Mouse (Mus musculus): Measurements from ENCODE around the gene Rnf128.
"Not testable (repeated sequence)": the region's sequence is repeated elsewhere in the genome, so short reads cannot be mapped to it uniquely, and the experiment has no call there.

The Rnf128 gene

GRCm38 (mm10) chrX:139562925-139563461, at the start of gene Rnf128:
Rnf128 (plus strand) TSS chrX:139563316.
- no peak for DNase-seq (ENCODE audit: low spot score in 2 of 2)

DNA sequence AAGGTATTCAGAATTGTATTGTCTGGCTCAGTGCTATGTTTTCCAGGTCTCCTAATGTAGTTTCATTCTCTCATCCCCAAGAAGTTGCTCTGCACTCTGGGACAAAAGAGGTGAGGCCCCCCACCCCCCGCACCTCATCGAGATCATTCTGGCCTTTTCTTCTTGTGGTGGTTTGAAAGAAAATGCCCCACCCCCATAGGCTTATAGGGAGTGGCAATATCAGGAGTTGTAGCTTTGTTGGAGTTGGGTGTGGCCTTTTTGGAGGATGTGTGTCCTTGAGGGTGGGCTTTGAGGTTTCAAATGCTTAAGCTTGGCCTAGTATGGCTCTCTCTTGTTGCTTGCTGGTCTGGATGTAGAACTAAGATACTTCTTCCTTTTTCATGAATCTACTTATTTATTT, 47.0 kb upstream of the Rnf128 start:
- DNase-seq (ENCODE audit: low spot score in 2 of 2), result no peak

DNA sequence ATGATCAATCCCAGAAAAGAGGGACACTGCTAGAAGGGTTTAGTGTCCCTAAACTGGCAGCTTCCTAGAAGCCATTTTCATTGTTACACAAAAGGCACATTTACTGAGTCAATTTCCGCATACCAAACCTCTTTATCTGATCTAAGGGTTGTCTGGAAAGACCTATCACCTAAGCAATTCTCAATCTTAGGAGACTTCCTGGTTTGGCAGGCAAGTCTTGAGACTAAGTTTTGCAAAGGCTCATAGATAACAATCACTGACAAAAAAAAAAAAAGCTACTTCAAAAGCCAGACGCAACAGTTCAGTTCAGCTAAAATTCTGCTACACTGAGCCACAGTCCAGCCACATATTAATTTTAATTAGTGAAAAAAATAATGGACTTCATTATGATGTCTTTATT, 43.9 kb upstream of the Rnf128 start:
- no peak for DNase-seq (ENCODE audit: low spot score in 2 of 2)

DNA sequence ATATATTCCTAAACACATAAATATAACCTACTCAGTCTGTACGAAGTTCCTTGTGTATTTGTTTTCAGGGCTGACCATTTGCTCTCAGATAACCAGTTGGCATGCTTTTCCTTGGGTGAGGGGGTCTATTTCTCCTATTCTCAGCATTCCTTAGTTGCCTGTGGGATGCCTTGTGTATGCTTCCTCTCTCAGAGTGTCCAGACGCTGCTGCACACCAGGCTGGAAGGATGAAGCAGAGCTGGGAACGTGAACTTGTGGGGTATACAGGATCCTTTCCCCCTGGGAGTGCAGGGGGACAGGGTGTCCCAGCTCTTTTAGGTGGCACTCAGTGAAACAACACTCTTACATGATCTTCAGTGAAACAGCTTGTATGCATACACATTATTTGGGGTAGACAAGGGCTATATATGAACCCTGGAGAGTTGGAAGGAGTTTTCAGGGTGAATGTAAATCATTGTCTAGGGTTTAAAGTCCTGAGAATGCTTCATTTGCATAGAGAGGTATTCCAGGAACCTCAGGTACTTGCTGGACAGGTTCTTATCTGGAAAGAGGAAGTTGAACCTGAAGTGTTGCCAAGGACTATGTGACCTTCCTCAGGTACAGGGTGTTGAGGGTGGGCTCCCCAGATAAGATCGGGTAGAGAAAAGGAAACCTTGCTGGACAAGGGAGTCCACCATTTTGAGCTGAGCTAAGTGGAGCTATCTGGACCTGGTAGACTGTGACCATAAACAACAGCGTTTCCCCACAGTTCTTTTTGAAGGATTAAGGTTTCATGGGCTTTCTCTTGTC, 38.6 kb upstream of the Rnf128 start:
- no peak for DNase-seq (ENCODE audit: low spot score in 2 of 2)

DNA sequence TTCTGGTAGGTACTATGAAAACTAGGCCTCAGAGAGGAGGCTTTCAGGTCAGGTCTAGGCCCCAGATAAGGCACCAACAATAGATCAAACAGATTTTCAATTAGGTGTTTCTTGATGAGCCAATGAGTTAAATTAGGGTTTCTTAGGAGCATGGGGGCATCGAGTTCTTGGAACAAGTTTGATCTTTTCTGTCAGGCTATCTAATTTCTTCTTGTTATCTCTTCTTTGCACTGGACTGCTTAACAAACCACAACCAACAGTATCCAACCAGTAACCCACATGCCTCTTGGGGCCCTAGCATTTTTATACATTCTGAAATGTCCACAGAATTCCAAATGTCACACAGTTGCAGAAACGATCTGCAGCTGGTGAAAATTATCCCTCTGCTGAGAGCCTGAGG, 37.4 kb upstream of the Rnf128 start:
- no peak for DNase-seq (ENCODE audit: low spot score in 2 of 2)

DNA sequence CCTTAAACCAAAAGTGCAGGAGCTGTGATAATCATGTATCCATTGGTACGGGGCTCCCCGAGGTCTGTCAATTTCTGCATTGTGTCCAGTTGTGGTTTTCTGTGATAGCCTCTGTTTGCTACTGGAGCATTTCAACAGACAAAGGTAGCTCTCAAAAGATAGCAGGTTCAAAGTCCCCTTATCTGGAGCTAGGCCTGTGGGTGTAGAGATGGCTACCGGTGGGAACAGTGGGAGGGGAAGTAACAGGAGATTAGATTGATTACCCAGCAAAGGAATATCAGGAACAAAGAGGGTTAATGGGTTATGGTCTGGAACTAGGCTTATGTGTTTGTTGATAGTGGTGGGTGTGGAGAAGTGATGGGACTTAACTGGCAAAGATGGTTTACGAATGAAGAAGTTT, 36.1 kb upstream of the Rnf128 start:
- DNase-seq (ENCODE audit: low spot score in 2 of 2), result no peak

GRCm38 (mm10) chrX:139529678-139530077, 33.4 kb upstream of the Rnf128 start:
- no peak for DNase-seq (ENCODE audit: low spot score in 2 of 2)

DNA sequence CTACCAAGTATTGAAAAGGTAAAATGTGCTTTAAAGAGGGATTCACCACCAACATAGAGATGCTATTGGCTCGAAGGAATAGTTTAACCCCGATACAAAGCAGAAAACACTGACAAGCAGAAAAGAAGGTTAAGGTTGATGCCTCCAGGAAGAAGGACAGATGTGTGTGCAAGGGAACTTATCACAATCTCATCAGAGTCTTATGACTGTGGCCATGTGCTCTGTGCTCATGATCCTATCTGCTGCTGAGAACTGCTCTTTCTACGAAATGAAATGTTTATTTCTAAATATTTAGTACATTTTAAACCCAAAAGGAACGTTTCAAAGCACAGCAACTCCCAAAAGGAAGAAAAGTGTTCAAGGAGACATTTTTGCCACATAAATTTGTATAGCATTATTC, 30.8 kb upstream of the Rnf128 start:
- no peak for DNase-seq (ENCODE audit: low spot score in 2 of 2)

GRCm38 (mm10) chrX:139537641-139538397, 25.3 kb upstream of the Rnf128 start:
- DNase-seq (ENCODE audit: low spot score in 2 of 2), result no peak

- no peak for DNase-seq (ENCODE audit: low spot score in 2 of 2)
These were observed 19.4 kb upstream of the Rnf128 start for GRCm38 (mm10) chrX:139543726-139544125.

- DNase-seq (ENCODE audit: low spot score in 2 of 2), result no peak
These were observed 12.7 kb upstream of the Rnf128 start for GRCm38 (mm10) chrX:139550456-139550855.

DNA sequence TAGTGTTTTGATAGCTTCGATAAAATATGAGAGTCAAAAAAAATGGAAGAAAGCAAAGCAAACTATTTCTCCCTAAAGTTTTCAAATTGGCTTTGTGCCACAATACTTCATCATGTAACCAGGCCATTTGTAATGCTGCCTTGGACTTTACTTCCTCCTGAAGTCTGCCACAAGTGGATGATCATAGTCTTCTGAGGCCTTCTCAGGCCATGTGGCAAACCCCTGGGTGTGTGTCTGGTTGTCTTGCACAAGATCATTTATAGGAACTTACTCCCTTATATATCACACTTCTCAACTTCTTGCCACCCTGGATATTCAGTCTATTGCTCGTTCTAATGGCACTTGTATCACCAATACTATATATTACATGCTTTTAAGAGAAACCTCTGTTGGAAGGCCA, 11.0 kb upstream of the Rnf128 start:
- DNase-seq (ENCODE audit: low spot score in 2 of 2), result no peak

GRCm38 (mm10) chrX:139562255-139562924, 726 bp upstream of the Rnf128 start:
- DNase-seq (ENCODE audit: low spot score in 2 of 2), result no peak

DNA sequence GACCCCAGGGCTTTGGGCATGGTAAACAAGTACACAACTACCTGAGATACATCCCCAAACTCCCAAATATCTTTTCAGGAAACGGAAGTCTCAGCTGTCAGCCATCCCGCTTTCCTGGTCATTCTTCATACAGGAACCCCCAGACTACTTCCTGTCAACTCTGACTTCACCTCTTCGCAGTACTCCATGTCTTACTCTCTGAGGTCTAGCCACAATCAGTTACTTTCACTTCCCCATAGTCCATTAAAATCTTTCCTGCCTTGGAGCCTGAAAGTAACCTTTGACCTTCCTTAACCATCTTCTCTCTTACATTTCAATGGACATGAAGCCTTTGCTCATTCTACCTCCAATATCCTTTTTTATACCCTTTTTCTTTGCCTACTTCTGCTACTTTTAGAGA, 6.9 kb downstream of the Rnf128 start:
- DNase-seq (ENCODE audit: low spot score in 2 of 2), result no peak

GRCm38 (mm10) chrX:139578649-139579278, 15.6 kb downstream of the Rnf128 start:
- no peak for DNase-seq (ENCODE audit: low spot score in 2 of 2)

DNA sequence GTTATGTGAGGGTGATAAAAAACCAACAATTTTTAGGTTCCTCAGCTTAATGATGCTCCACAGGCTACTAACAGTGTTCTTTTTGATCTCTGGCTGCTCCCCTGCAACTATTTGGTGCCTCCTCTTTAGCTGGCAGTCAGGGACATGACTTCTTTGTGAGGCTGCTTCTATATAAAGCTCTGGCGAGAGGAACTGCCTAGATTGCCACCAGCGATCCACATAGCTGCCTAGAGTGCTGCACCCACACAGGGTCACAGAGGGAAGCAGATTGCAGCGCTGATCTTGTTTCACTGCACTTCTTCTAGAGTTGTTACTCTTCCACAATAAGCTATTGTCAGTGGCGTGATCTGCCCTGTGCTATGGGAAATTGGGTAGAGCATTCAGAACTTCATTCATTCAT, 20.5 kb downstream of the Rnf128 start:
- DNase-seq (ENCODE audit: low spot score in 2 of 2), result no peak

DNA sequence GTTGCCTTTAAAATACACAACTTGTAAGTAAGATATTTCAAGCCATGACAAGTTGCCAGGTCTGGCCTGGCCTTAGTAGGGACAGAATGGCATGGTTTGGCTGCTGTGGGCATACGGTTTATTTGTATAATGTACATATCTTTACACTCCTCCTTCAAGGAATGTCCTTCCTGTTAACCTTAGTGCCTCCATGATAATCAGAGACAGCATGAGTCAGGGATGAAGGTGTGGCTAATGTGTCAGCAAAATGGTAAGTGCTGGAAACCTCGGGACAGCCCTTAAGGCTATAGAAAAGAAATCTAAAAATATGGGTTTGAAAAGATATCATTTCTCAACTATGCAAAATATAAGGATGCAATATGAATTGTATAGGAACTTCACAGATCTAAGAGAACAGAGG, 23.6 kb downstream of the Rnf128 start:
- not testable (repeated sequence) for DNase-seq (ENCODE audit: low spot score in 2 of 2)

DNA sequence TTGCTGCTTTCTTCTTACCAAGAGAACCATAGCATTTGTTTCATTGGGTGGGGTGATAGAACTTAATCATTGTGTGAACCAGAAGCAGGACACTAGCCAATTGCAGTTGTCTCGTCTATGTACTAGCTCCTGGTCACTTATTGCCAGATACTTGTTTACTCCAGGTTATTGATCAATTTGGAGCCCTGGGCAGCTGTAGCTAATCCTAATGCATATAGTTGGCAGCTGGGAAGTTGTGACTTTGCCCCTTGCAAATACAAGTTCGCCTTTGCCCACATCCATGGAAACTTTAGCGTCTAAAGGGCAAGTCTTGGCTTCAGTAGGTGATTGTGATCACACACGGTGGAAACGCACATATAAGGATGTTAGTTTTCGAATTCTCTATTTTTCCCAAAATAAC, 33.3 kb downstream of the Rnf128 start:
- no peak for DNase-seq (ENCODE audit: low spot score in 2 of 2)

DNA sequence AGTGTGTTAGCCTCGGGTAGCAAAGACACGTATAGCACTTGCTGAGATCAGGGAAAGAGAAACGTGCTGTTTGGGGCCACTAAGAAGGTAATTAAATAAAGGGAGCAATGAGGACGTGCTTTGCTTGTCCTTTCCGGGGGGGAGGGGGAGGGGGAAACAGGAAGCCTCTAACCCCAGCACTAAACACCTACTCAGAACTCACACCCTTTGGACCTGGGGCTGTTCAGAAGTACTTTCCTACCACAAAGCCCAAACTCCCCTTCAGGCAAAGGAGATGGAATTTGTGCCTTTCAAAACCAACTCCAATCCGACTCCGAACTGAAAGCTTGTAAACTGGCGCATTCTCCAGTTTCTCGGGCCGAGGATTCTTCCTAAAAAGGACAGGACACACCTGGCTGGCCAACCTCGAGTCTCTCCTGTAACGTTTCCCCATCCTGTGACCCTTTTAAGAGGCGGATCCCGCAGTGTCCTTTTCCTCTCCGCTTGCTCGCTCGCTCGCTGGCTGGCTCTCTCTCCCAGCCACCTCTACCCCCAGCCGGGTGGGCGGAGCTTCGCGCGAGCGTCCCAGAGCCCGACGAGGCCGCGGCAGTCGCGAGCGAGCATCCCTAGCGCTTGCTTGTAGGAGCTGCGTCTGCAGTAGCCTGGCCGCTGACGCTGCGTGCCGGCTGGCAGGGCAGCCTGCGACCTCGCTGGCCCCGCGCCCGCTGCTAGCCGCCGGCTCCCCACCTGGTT, 47.1 kb downstream of the Rnf128 start:
- DNase-seq (ENCODE audit: low spot score in 2 of 2), result peak; percentile 50 to 64

- peak in 1 of 2 experiments; percentile 3 for DNase-seq (ENCODE audit: low spot score in 2 of 2)
These were observed 47.7 kb downstream of the Rnf128 start for GRCm38 (mm10) chrX:139610765-139611300.

DNA sequence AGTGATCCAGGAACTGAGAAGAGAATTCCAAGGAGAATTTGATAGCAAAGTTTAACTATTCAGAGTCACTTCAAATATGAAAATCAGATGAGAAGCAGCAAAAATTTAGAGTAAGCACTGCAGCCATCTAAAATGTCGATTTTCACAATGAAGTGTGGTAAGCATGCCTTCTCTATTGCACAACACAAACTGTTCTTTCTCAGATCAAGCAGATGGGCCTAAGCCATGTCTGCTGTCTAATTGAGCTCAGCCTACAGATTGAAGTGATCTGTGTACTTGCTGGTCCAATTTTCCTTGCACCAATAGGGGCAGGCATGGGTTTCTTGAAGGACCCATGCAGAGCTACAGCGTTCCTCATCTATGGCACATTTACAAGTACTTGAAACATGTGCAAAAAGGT, 51.6 kb downstream of the Rnf128 start:
- DNase-seq (ENCODE audit: low spot score in 2 of 2), result no peak

All from thymus, postnatal 10 days (tissue).